Mouse (Mus musculus) stomach, embryonic 14.5 days (tissue): Measurements from ENCODE around the gene Ptprq. TPM values are rescaled to one million over a fixed set of nuclear protein-coding genes. Genes with fewer than 3 reads are reported as not detected.

ENCODE experiments used
- ATAC-seq: fragments of 200-750 bp; cut with Nextera tagmentation; 2 replicates; pipeline ENCODE4 v1.8.0; 2017; ENCODE audit warnings: low read depth, moderate TSS enrichment; ENCODE audit not compliant: insufficient number of reproducible peaks, insufficient read depth, low FRiP score
- H3K27ac ChIP-seq: fragments of 300-500 bp; sonication (generic); 2 replicates; pipeline ENCODE4 v1.5.1; 2014; ENCODE audit warnings: mild to moderate bottlenecking, low read length, moderate library complexity, mixed read lengths
- H3K27me3 ChIP-seq: fragments of 300-500 bp; sonication (generic); 2 replicates; pipeline ENCODE4 v1.6.1; 2014; ENCODE audit warnings: low read length, control low read depth, mixed read lengths; ENCODE audit not compliant: control insufficient read depth, insufficient read depth
- H3K36me3 ChIP-seq: fragments of 300-500 bp; sonication (generic); 2 replicates; pipeline ENCODE4 v1.6.1; 2014; ENCODE audit warnings: mild to moderate bottlenecking, control low read depth, low read length, moderate library complexity, mixed read lengths; ENCODE audit not compliant: control insufficient read depth, insufficient read depth
- H3K4me1 ChIP-seq: fragments of 300-500 bp; sonication (generic); 2 replicates; pipeline ENCODE4 v1.6.1; 2014; ENCODE audit warnings: low read length, control low read depth, mixed read lengths; ENCODE audit not compliant: control insufficient read depth, insufficient read depth
- H3K4me2 ChIP-seq: fragments of 300-500 bp; sonication (generic); replicated peaks from 2 replicates; pipeline ENCODE4 v1.6.1; 2014; ENCODE audit warnings: low read depth, low read length, control low read depth
- H3K4me3 ChIP-seq: fragments of 300-500 bp; sonication (generic); 2 replicates; pipeline ENCODE4 v1.5.1; 2014; ENCODE audit warnings: low read depth, low read length, control low read depth
- H3K9ac ChIP-seq: fragments of 300-500 bp; sonication (generic); replicated peaks from 2 replicates; pipeline ENCODE4 v1.6.1; 2014; ENCODE audit warnings: low read depth, mild to moderate bottlenecking, control low read depth, low read length, moderate library complexity, mixed read lengths
- H3K9me3 ChIP-seq: fragments of 300-500 bp; sonication (generic); 2 replicates; pipeline ENCODE4 v1.6.1; 2016; ENCODE audit warnings: low read depth, low read length, control low read depth; ENCODE audit not compliant: control insufficient read depth
- WGBS: fragments of 180-500 bp; shearing (Covaris S2); extraction: QIAGEN DNeasy Blood & Tissue Kit; methylation state at CpG from one replicate; pipeline ENCODE4 v1.1.7; 2014; 5-methylcytosine and 5-hydroxymethylcytosine counted together
- microRNA-seq: library from miRNA; unstranded; fragments of <30 nt; microRNA quantifications from one replicate; pipeline ENCODE4, GENCODE M21; 2016
- polyA plus RNA-seq: library from polyadenylated mRNA; unstranded; fragments of >200 nt; fragmentation: Nextera tagmentation; extraction: Ambion mirVana; gene quantifications from 2 replicates; pipeline ENCODE4 v1.2.1, GENCODE M21; 2014

Gene Ptprq
- polyA plus RNA-seq, 1 experiment from 2014 or later = 0.14 TPM

GRCm38 (mm10) chr10:107467819-107468218 lies 252.0 kb downstream of the Ptprq start:
- no peak overlapping the region for H3K27ac ChIP-seq
- ATAC-seq = no peak
- H3K36me3 ChIP-seq = no peaks in the 10 kb centered on the region
- no peaks in the 10 kb centered on the region for H3K4me1 ChIP-seq
- no peak overlapping the region for H3K4me2 ChIP-seq
- no peak overlapping the region for H3K9ac ChIP-seq
- no peak overlapping the region for H3K4me3 ChIP-seq
- no peaks in the 10 kb centered on the region for H3K9me3 ChIP-seq
- WGBS = 66% methylated on average over 7 of the region's 7 CpGs
- no peaks in the 10 kb centered on the region for H3K27me3 ChIP-seq

Small RNA genes within 50 kb of the gene (microRNA-seq; reads per million reads assigned to microRNA genes)
- not detected for gene Gm44403

Other genes with a start within 250 kb of the Ptprq start
- 0.28 and 0.42 TPM in 2 replicates for gene Myf5, start 233.9 kb downstream of the Ptprq start, polyA plus RNA-seq
- not detected in 2 replicates for gene Myf6, start 225.3 kb downstream of the Ptprq start, polyA plus RNA-seq
- gene Otogl, start 192.1 kb upstream of the Ptprq start, polyA plus RNA-seq = 0.10 and 0.20 TPM in 2 replicates